Mouse (Mus musculus): ENCODE measurements around the gene Msi1. TPM values are rescaled to one million over a fixed set of nuclear protein-coding genes. Genes with fewer than 3 reads are reported as not detected.
"Not testable (repeated sequence)": the region's sequence is repeated elsewhere in the genome, so short reads cannot be mapped to it uniquely, and the experiment has no call there.

Gene Msi1
- total and polyA plus RNA-seq, 3 experiments: 3.5 to 5.7 TPM; not detected in 1

GRCm38 (mm10) chr5:115442663-115443062, 13.3 kb downstream of the Msi1 start:
- not testable (repeated sequence) for H3K9ac ChIP-seq (ENCODE audit: control insufficient read depth, low read depth, low read length, poor library complexity, severe bottlenecking); H3K27ac ChIP-seq (ENCODE audit: control insufficient read depth, low read depth, low read length); H3K4me3 ChIP-seq (ENCODE audit: control insufficient read depth in 1 of 2, insufficient read depth in 1 of 2, low read depth in 2 of 2, low read length in 2 of 2); H3K36me3 ChIP-seq (ENCODE audit: control insufficient read depth in 1 of 2, insufficient read depth in 2 of 2, low read length in 2 of 2); H3K9me3 ChIP-seq (replicated peaks; ENCODE audit: insufficient read depth, low read length); H3K4me1 ChIP-seq (ENCODE audit: control insufficient read depth in 1 of 2, insufficient read depth in 2 of 2, low read length in 2 of 2); H3K79me2 ChIP-seq (ENCODE audit: control insufficient read depth, insufficient read depth, low read length, poor library complexity); H3K27me3 ChIP-seq (ENCODE audit: control insufficient read depth in 1 of 2, insufficient read depth in 2 of 2, low read length in 2 of 2)
- peak; percentile 68 to 75 (median 72) for TF ChIP-seq CTCF (IDR thresholded peaks at IDR 0.05 in 2 of 3, conservative IDR thresholded peaks at IDR 0.05 in 1 of 3; ENCODE audit: control insufficient read depth in 1 of 3, insufficient read depth in 1 of 3, low read depth in 2 of 3, low read length in 3 of 3, poor library complexity in 1 of 3, severe bottlenecking in 1 of 3)
- TF ChIP-seq SMC3 (IDR thresholded peaks at IDR 0.05; ENCODE audit: low read depth, low read length): peak; percentile 69
- peak; percentile 62 for TF ChIP-seq ZC3H11A (IDR thresholded peaks at IDR 0.05; ENCODE audit: low read depth, low read length)
- peak; percentile 68 for TF ChIP-seq RAD21 (IDR thresholded peaks at IDR 0.05; ENCODE audit: low read depth, low read length)
- TF ChIP-seq SIN3A (IDR thresholded peaks at IDR 0.05; ENCODE audit: low read length): peak; percentile 27; the same call in 1 of the 2 replicates
- peak; percentile 59 for DNase-seq (ENCODE audit: low read depth, low spot score)

GRCm38 (mm10) chr5:115444130-115444529, 14.7 kb downstream of the Msi1 start:
- H3K27me3 ChIP-seq (ENCODE audit: control insufficient read depth in 1 of 2, insufficient read depth in 2 of 2, low read length in 2 of 2): no peaks in the 10 kb centered on the region
- no peaks in the 10 kb centered on the region for H3K9me3 ChIP-seq (replicated peaks; ENCODE audit: insufficient read depth, low read length)
- H3K4me1 ChIP-seq (ENCODE audit: control insufficient read depth in 1 of 2, insufficient read depth in 2 of 2, low read length in 2 of 2): peaks cover 2 to 11% of the 10 kb centered on the region in 2 experiments
- no peaks in the 10 kb centered on the region for H3K79me2 ChIP-seq (ENCODE audit: control insufficient read depth, insufficient read depth, low read length, poor library complexity)
- TF ChIP-seq TBP (IDR thresholded peaks at IDR 0.05; ENCODE audit: low read depth, low read length) (no peak), ZC3H11A (IDR thresholded peaks at IDR 0.05; ENCODE audit: low read depth, low read length) (no peak), MEF2A (IDR thresholded peaks at IDR 0.05; ENCODE audit: extremely low read depth, insufficient replicate concordance, low read depth, low read length, poor library complexity, severe bottlenecking) (no peak), KAT2A (conservative IDR thresholded peaks at IDR 0.05; ENCODE audit: low read depth, low read length) (no peak), GATA1 (IDR thresholded peaks at IDR 0.05; ENCODE audit: low read depth, low read length) (no peak), POLR2A (IDR thresholded peaks at IDR 0.05; ENCODE audit: control insufficient read depth in 1 of 2, insufficient read depth in 1 of 2, low read depth in 1 of 2, low read length in 2 of 2, poor library complexity in 1 of 2) (no peak), ETS1 (IDR thresholded peaks at IDR 0.05; ENCODE audit: low read depth, low read length) (no peak), SIN3A (IDR thresholded peaks at IDR 0.05; ENCODE audit: low read length) (no peak), TAL1 (IDR thresholded peaks at IDR 0.05; ENCODE audit: low read length) (no peak), MYB (IDR thresholded peaks at IDR 0.05; ENCODE audit: low read depth, low read length) (no peak), ZKSCAN1 (IDR thresholded peaks at IDR 0.05; ENCODE audit: low read depth, low read length) (no peak), USF1 (IDR thresholded peaks at IDR 0.05; ENCODE audit: low read depth, low read length) (no peak), EP300 (IDR thresholded peaks at IDR 0.05; ENCODE audit: low read depth in 1 of 2, low read length in 2 of 2) (no peak), ELF1 (IDR thresholded peaks at IDR 0.05; ENCODE audit: low read depth, low read length) (no peak), MAX (IDR thresholded peaks at IDR 0.05; ENCODE audit: low read length) (no peak), JUND (IDR thresholded peaks at IDR 0.05; ENCODE audit: low read depth, low read length) (no peak), POLR2AphosphoS2 (IDR thresholded peaks at IDR 0.05; ENCODE audit: low read length) (no peak)
- no peak for DNase-seq (ENCODE audit: low read depth, low spot score)
- no peak overlapping the region for H3K27ac ChIP-seq (ENCODE audit: control insufficient read depth, low read depth, low read length)
- no peak overlapping the region for H3K9ac ChIP-seq (ENCODE audit: control insufficient read depth, low read depth, low read length, poor library complexity, severe bottlenecking)
- H3K4me3 ChIP-seq (ENCODE audit: control insufficient read depth in 1 of 2, insufficient read depth in 1 of 2, low read depth in 2 of 2, low read length in 2 of 2): no peak overlapping the region
- H3K36me3 ChIP-seq (ENCODE audit: control insufficient read depth in 1 of 2, insufficient read depth in 2 of 2, low read length in 2 of 2): peaks cover 0 to 9% of the 10 kb centered on the region in 2 experiments; a peak in 2 of 4 replicates

All from MEL (cell line).